Comparison of ENCODE assay signal across 8 mouse cellular contexts in the genomic region with DNA sequence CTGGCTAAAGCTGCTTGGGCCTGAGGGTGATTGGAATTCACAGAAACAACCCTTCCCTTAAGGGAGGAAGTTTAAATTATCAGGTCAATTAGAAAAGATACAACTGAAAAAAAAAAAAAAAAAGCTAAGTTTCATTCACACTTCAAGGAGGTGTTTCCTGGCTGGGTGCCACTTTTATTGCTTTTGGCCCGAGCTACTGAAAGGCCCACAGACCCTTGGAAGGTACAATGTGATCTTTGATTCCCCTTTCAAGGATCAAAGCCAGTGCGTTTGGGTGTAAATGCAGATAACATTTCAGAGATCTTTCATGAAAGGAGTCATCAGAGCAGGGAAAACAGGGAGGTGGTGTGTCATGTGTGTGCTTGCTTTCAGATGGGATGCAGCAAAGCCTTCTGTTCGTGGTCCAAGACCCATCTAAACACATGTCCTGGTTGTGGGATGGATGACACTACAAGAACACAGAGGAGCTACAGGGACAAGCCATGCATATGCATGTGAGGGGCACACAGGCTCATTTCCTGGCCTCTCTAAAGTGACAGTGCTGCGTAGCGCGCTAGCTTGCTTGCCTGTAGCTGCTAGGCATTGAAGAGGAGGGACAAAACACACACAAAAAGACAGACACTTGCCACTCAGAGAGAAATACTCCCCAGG. TPM values are rescaled to one million over a fixed set of nuclear protein-coding genes. Genes with fewer than 3 reads are reported as not detected.
DNase-seq lines count a peak whose midpoint lies in the region; ATAC-seq and TF ChIP-seq lines count a peak whose summit lies in the region.

No protein-coding gene starts in this region.

- H3K9me3 ChIP-seq in embryonic facial prominence, embryonic 10.5 days: no peaks in the 10 kb centered on the region
- H3K9me3 ChIP-seq in hindbrain, embryonic 12.5 days (replicated peaks): 0 out of 2 replicates have a peak, but pooled peaks cover 3% of the 10 kb centered on the region
- H3K9me3 ChIP-seq in limb, embryonic 13.5 days: no peaks in the 10 kb centered on the region
- no peaks in the 10 kb centered on the region for H3K9me3 ChIP-seq in neural tube, embryonic 12.5 days

- peak overlapping the region; percentile 77 for H3K9ac ChIP-seq in hindbrain, embryonic 12.5 days
- H3K9ac ChIP-seq in limb, embryonic 13.5 days: peak overlapping the region; percentile 84
- H3K9ac ChIP-seq in neural tube, embryonic 12.5 days: peak overlapping the region; percentile 65

- peak overlapping the region; percentile 92 for H3K27ac ChIP-seq in embryonic facial prominence, embryonic 10.5 days (replicated peaks)
- H3K27ac ChIP-seq in hindbrain, embryonic 12.5 days: peak overlapping the region; percentile 90
- H3K27ac ChIP-seq in limb, embryonic 13.5 days: peak overlapping the region; percentile 87
- H3K27ac ChIP-seq in neural tube, embryonic 12.5 days: peak overlapping the region; percentile 69

- whole genome bisulfite sequencing in embryonic facial prominence, embryonic 10.5 days: 14% methylated on average over 6 of the region's 6 CpGs
- 10% methylated on average over 6 of the region's 6 CpGs for WGBS in hindbrain, embryonic 12.5 days
- 7% methylated on average over 6 of the region's 6 CpGs for WGBS in limb, embryonic 13.5 days
- 4% methylated on average over 6 of the region's 6 CpGs for WGBS in neural tube, embryonic 12.5 days

- ATAC-seq in hindbrain, embryonic 12.5 days (ENCODE audit: low FRiP score): peak; percentile 76
- no peak; the same call in 1 of the 2 replicates for ATAC-seq in limb, embryonic 13.5 days (ENCODE audit: low FRiP score, low read depth)
- peak; percentile 73 for ATAC-seq in neural tube, embryonic 12.5 days (ENCODE audit: low FRiP score, low read depth)

- intact Hi-C loops in heart, postnatal 25 days (cut with DNase I): loop anchor here (5.0 kb wide), 1 partner anchor 151 kb away; the partner anchor contains the start of genes Arvcf and Tango2

- peaks cover 36% of the 10 kb centered on the region for H3K79me2 ChIP-seq in C2C12 (ENCODE audit: control insufficient read depth, insufficient read depth)

- no peak for TF ChIP-seq CTCF in C2C12 (IDR thresholded peaks at IDR 0.05; ENCODE audit: control insufficient read depth, insufficient read depth, insufficient read length)

- no peaks in the 10 kb centered on the region for H3K27me3 ChIP-seq in C2C12 (ENCODE audit: control insufficient read depth, insufficient read depth, insufficient read length)
- H3K27me3 ChIP-seq in embryonic facial prominence, embryonic 10.5 days (replicated peaks; ENCODE audit: low read depth, poor library complexity, severe bottlenecking): no peaks in the 10 kb centered on the region
- H3K27me3 ChIP-seq in hindbrain, embryonic 12.5 days: no peaks in the 10 kb centered on the region
- no peaks in the 10 kb centered on the region for H3K27me3 ChIP-seq in limb, embryonic 13.5 days
- no peaks in the 10 kb centered on the region for H3K27me3 ChIP-seq in neural tube, embryonic 12.5 days (replicated peaks)

- H3K4me1 ChIP-seq in embryonic facial prominence, embryonic 10.5 days: peaks cover 25% of the 10 kb centered on the region
- peaks cover 16% of the 10 kb centered on the region for H3K4me1 ChIP-seq in hindbrain, embryonic 12.5 days
- peaks cover 25% of the 10 kb centered on the region for H3K4me1 ChIP-seq in limb, embryonic 13.5 days
- peaks cover 17% of the 10 kb centered on the region for H3K4me1 ChIP-seq in neural tube, embryonic 12.5 days

- peak; percentile 21 for DNase-seq in heart, adult 8-10 months (ENCODE audit: low spot score)
- DNase-seq in heart, postnatal 25 days (ENCODE audit: low spot score): no peak
- no peak for DNase-seq in embryonic facial prominence, embryonic 10.5 days (ENCODE audit: low spot score)
- no peak for DNase-seq in embryo, embryonic 11 days

- H3K36me3 ChIP-seq in C2C12 (ENCODE audit: control insufficient read depth, insufficient read depth): peaks cover 27% of the 10 kb centered on the region
- H3K36me3 ChIP-seq in embryonic facial prominence, embryonic 10.5 days (replicated peaks): peaks cover 26% of the 10 kb centered on the region
- peaks cover 20% of the 10 kb centered on the region for H3K36me3 ChIP-seq in hindbrain, embryonic 12.5 days
- H3K36me3 ChIP-seq in limb, embryonic 13.5 days: peaks cover 22% of the 10 kb centered on the region
- peaks cover 18% of the 10 kb centered on the region; the same call in 1 of the 2 replicates for H3K36me3 ChIP-seq in neural tube, embryonic 12.5 days

- H3ac ChIP-seq in C2C12 (ENCODE audit: control insufficient read depth, insufficient read length, low read depth): peak overlapping the region; percentile 92

- H3K4me2 ChIP-seq in hindbrain, embryonic 12.5 days (replicated peaks): peak overlapping the region; percentile 81
- peak overlapping the region; percentile 89 for H3K4me2 ChIP-seq in limb, embryonic 13.5 days (replicated peaks)
- H3K4me2 ChIP-seq in neural tube, embryonic 12.5 days (replicated peaks): peak overlapping the region; percentile 80

- H3K4me3 ChIP-seq in C2C12 (ENCODE audit: insufficient read depth, poor library complexity, severe bottlenecking): peak overlapping the region; percentile 77
- peak overlapping the region; percentile 87 for H3K4me3 ChIP-seq in embryonic facial prominence, embryonic 10.5 days
- peak overlapping the region; percentile 59 for H3K4me3 ChIP-seq in hindbrain, embryonic 12.5 days
- H3K4me3 ChIP-seq in limb, embryonic 13.5 days: peak overlapping the region; percentile 78
- peak overlapping the region; percentile 65 for H3K4me3 ChIP-seq in neural tube, embryonic 12.5 days

- H3K79me3 ChIP-seq in C2C12 (ENCODE audit: low read depth): peaks cover 15% of the 10 kb centered on the region

TF ChIP-seq in C2C12, 6 proteins besides CTCF, POLR2A, EP300 and RAD21:
- TF ChIP-seq MYOD1 (IDR thresholded peaks at IDR 0.05; ENCODE audit: control insufficient read depth, insufficient read length, low read depth) (peak; percentile 11), MYOG (IDR thresholded peaks at IDR 0.05; ENCODE audit: control insufficient read depth, extremely low read depth, insufficient read length) (no peak)
TF ChIP-seq in C2C12: peak in this region for 1.

RNA-seq across cellular contexts. Expression of gene Gnb1l, which starts 0.5 kb away (rescaled TPM):
- 1 to 10 TPM; 4.8 to 7.4 (median 5.5) TPM for total RNA-seq in heart, adult 8-10 months (2022)
- 1 to 10 TPM; 4.9 to 5.6 TPM for total RNA-seq in heart, postnatal 25 days (2021)
- polyA plus RNA-seq in C2C12 (2012; fragmentation: generic; extraction: Trizol): 13.3 TPM
- 17.9 and 19.1 TPM in 2 replicates for polyA plus RNA-seq in embryonic facial prominence, embryonic 10.5 days (2016; fragmentation: Nextera tagmentation; extraction: Ambion mirVana)
- 11.5 and 12.4 TPM in 2 replicates for polyA plus RNA-seq in hindbrain, embryonic 12.5 days (2016; fragmentation: Nextera tagmentation; extraction: Ambion mirVana)
- polyA plus RNA-seq in limb, embryonic 13.5 days (2015; fragmentation: Nextera tagmentation; extraction: Ambion mirVana): 20.4 and 21.4 TPM in 2 replicates
- 11.2 and 12.9 TPM in 2 replicates for polyA plus RNA-seq in neural tube, embryonic 12.5 days (2016; fragmentation: Nextera tagmentation; extraction: Ambion mirVana)

RNA-seq across cellular contexts. Expression of gene Rtl10, which starts 0.7 kb away (rescaled TPM):
- 1 to 10 TPM; 3.5 to 4.8 (median 4.0) TPM for total RNA-seq in heart, adult 8-10 months (2022)
- 1 to 10 TPM; 3.3 to 4.6 TPM for total RNA-seq in heart, postnatal 25 days (2021)
- polyA plus RNA-seq in C2C12 (2012; fragmentation: generic; extraction: Trizol): 10.6 TPM
- polyA plus RNA-seq in embryonic facial prominence, embryonic 10.5 days (2016; fragmentation: Nextera tagmentation; extraction: Ambion mirVana): 3.8 and 4.1 TPM in 2 replicates
- 2.3 and 2.9 TPM in 2 replicates for polyA plus RNA-seq in hindbrain, embryonic 12.5 days (2016; fragmentation: Nextera tagmentation; extraction: Ambion mirVana)
- polyA plus RNA-seq in limb, embryonic 13.5 days (2015; fragmentation: Nextera tagmentation; extraction: Ambion mirVana): 5.5 and 5.9 TPM in 2 replicates
- polyA plus RNA-seq in neural tube, embryonic 12.5 days (2016; fragmentation: Nextera tagmentation; extraction: Ambion mirVana): 1.7 and 2.2 TPM in 2 replicates
